Mouse (Mus musculus): ENCODE measurements around the gene Tfap2a. TPM values are rescaled to one million over a fixed set of nuclear protein-coding genes. Genes with fewer than 3 reads are reported as not detected.

Tfap2a gene
- total RNA-seq (2023) = 0.32 TPM in 1 of 4 replicates, not detected in the others

DNA sequence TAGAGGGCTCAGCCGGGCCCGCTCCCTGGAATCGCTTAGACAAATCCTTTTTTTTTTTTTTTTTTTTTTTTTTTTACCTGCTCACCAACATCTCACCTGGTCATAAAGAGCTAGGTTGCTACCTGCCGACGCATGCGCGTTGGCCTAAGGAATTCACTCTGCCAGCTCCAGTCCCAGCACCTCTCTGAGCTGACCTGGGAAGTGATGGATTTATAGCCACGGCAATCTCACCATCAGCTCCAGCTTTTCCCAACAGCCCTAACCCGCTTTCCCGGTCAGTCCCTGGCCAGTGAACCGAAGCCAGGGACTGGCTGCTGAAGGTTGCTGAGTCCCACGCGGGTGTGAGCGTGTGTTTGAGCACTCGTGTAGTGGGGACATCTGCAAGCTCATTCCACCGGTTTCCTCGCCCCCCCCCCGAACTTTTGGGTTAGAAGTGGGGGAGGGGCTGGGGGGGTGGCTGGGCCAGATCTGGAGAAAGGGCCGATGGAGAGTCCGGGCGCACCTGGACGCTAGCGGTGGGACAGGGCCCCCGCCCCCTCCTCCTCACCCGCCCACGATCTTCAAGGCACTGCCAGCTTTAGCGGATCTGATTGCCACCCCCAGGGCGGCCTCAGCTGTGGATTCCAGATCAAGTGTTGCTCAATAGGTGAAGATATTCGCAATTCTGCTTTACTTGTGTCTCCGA, at the start of gene Tfap2a:
Tfap2a (minus strand) TSS at position 181 of the 685 bp plus-strand sequence.

Other genes starting within 250 kb of the Tfap2a start
- 0.12 TPM in 1 of 4 replicates, not detected in the others for gene Gcnt2, start 121.4 kb upstream of the Tfap2a start, total RNA-seq (2023)